In genomic region chr9:40802533-40802875, GRCm38 (mm10) we compare ENCODE assay signal across 8 mouse cellular contexts. TPM values are rescaled to one million over a fixed set of nuclear protein-coding genes. Genes with fewer than 3 reads are reported as not detected.
DNase-seq lines count a peak whose midpoint lies in the region; ATAC-seq and TF ChIP-seq lines count a peak whose summit lies in the region.
"Not testable (repeated sequence)": the region's sequence is repeated elsewhere in the genome, so short reads cannot be mapped to it uniquely, and the experiment has no call there.

No protein-coding gene starts in this region.

- TF ChIP-seq EP300 in liver, embryonic 14.5 days (IDR thresholded peaks at IDR 0.05; ENCODE audit: low read depth) = not testable (repeated sequence)

- DNase-seq in CD4-positive helper T cell, adult 2 months (ENCODE audit: low read depth, low spot score) = peak; percentile 21
- not testable (repeated sequence) for DNase-seq in embryonic facial prominence, embryonic 10.5 days (ENCODE audit: low spot score); liver, embryonic 14.5 days (ENCODE audit: low read depth in 3 of 3, low spot score in 3 of 3)

- 7% methylated on average over 8 of the region's 8 CpGs for WGBS in embryonic facial prominence, embryonic 10.5 days
- 1% methylated on average over 8 of the region's 8 CpGs for WGBS in forebrain, embryonic 16.5 days
- 3% methylated on average over 8 of the region's 8 CpGs for WGBS in hindbrain, embryonic 12.5 days
- 3% methylated on average over 8 of the region's 8 CpGs for WGBS in kidney, embryonic 16.5 days
- 2% methylated on average over 8 of the region's 8 CpGs for WGBS in liver, embryonic 14.5 days (ENCODE audit: insufficient replicate concordance)
- WGBS in midbrain, embryonic 13.5 days = 5% methylated on average over 8 of the region's 8 CpGs
- 4% methylated on average over 8 of the region's 8 CpGs for WGBS in stomach, embryonic 14.5 days

- H3K4me1 ChIP-seq in embryonic facial prominence, embryonic 10.5 days = peaks cover 55% of the 10 kb centered on the region
- peaks cover 41% of the 10 kb centered on the region for H3K4me1 ChIP-seq in forebrain, embryonic 16.5 days (replicated peaks; ENCODE audit: control insufficient read depth, insufficient read depth, low read length)
- peaks cover 36% of the 10 kb centered on the region for H3K4me1 ChIP-seq in hindbrain, embryonic 12.5 days
- H3K4me1 ChIP-seq in kidney, embryonic 16.5 days (ENCODE audit: insufficient read depth, low read length) = peaks cover 50% of the 10 kb centered on the region
- H3K4me1 ChIP-seq in liver, embryonic 14.5 days (replicated peaks; ENCODE audit: control insufficient read depth in 2 of 2, insufficient read depth in 2 of 2, low read length in 1 of 2) = peaks cover 14 to 21% of the 10 kb centered on the region in 2 experiments
- H3K4me1 ChIP-seq in midbrain, embryonic 13.5 days (replicated peaks) = peaks cover 61% of the 10 kb centered on the region
- H3K4me1 ChIP-seq in stomach, embryonic 14.5 days (ENCODE audit: control insufficient read depth, insufficient read depth, low read length) = peaks cover 18% of the 10 kb centered on the region; the same call in 1 of the 2 replicates

- not testable (repeated sequence) for TF ChIP-seq CTCF in liver, embryonic 14.5 days (IDR thresholded peaks at IDR 0.05; ENCODE audit: low read depth)

- peaks cover 55% of the 10 kb centered on the region for H3K36me3 ChIP-seq in embryonic facial prominence, embryonic 10.5 days (replicated peaks)
- H3K36me3 ChIP-seq in forebrain, embryonic 16.5 days (ENCODE audit: control insufficient read depth, insufficient read depth) = peaks cover 30% of the 10 kb centered on the region
- H3K36me3 ChIP-seq in hindbrain, embryonic 12.5 days = peaks cover 36% of the 10 kb centered on the region
- H3K36me3 ChIP-seq in kidney, embryonic 16.5 days (ENCODE audit: insufficient read depth, low read length) = peaks cover 47% of the 10 kb centered on the region
- peaks cover 42% of the 10 kb centered on the region for H3K36me3 ChIP-seq in liver, embryonic 14.5 days (replicated peaks; ENCODE audit: control insufficient read depth, insufficient read depth, low read depth)
- H3K36me3 ChIP-seq in midbrain, embryonic 13.5 days = peaks cover 39% of the 10 kb centered on the region
- H3K36me3 ChIP-seq in stomach, embryonic 14.5 days (ENCODE audit: control insufficient read depth, insufficient read depth, low read length) = peaks cover 37% of the 10 kb centered on the region

- H3K9me3 ChIP-seq in embryonic facial prominence, embryonic 10.5 days; forebrain, embryonic 16.5 days (ENCODE audit: control insufficient read depth, low read length); hindbrain, embryonic 12.5 days (replicated peaks); kidney, embryonic 16.5 days (ENCODE audit: low read length); liver, embryonic 14.5 days (ENCODE audit: control insufficient read depth, low read length); midbrain, embryonic 13.5 days; stomach, embryonic 14.5 days (ENCODE audit: control insufficient read depth, low read depth, low read length): not testable (repeated sequence)

- not testable (repeated sequence) for H3K27ac ChIP-seq in embryonic facial prominence, embryonic 10.5 days (replicated peaks); forebrain, embryonic 16.5 days (ENCODE audit: low read length); hindbrain, embryonic 12.5 days; kidney, embryonic 16.5 days (ENCODE audit: low read length); midbrain, embryonic 13.5 days; stomach, embryonic 14.5 days (ENCODE audit: low read length)
- H3K27ac ChIP-seq in liver, embryonic 14.5 days = peak overlapping the region; percentile 42

- H3K27me3 ChIP-seq in embryonic facial prominence, embryonic 10.5 days (replicated peaks; ENCODE audit: low read depth, poor library complexity, severe bottlenecking); forebrain, embryonic 16.5 days (replicated peaks; ENCODE audit: control insufficient read depth, insufficient read depth, low read length); hindbrain, embryonic 12.5 days; kidney, embryonic 16.5 days (ENCODE audit: insufficient read depth, low read length); liver, embryonic 14.5 days (ENCODE audit: control insufficient read depth, insufficient read depth, low read length); midbrain, embryonic 13.5 days; stomach, embryonic 14.5 days (ENCODE audit: control insufficient read depth, insufficient read depth, low read length): not testable (repeated sequence)

- H3K4me3 ChIP-seq in embryonic facial prominence, embryonic 10.5 days = peak overlapping the region; percentile 99
- H3K4me3 ChIP-seq in forebrain, embryonic 16.5 days (replicated peaks; ENCODE audit: low read length) = peak overlapping the region; percentile 96
- peak overlapping the region; percentile 89 for H3K4me3 ChIP-seq in hindbrain, embryonic 12.5 days
- peak overlapping the region; percentile 98 for H3K4me3 ChIP-seq in kidney, embryonic 16.5 days (ENCODE audit: low read length)
- H3K4me3 ChIP-seq in liver, embryonic 14.5 days (ENCODE audit: insufficient read depth in 1 of 2, low read depth in 2 of 2, low read length in 2 of 2) = peak overlapping the region; percentile 79 to 80
- H3K4me3 ChIP-seq in midbrain, embryonic 13.5 days (replicated peaks) = peak overlapping the region; percentile 93
- peak overlapping the region; percentile 95 for H3K4me3 ChIP-seq in stomach, embryonic 14.5 days (ENCODE audit: low read depth, low read length)

- peak overlapping the region; percentile 99 for H3K9ac ChIP-seq in forebrain, embryonic 16.5 days (replicated peaks; ENCODE audit: low read depth, low read length)
- H3K9ac ChIP-seq in hindbrain, embryonic 12.5 days = peak overlapping the region; percentile 100
- H3K9ac ChIP-seq in kidney, embryonic 16.5 days (replicated peaks; ENCODE audit: low read length) = peak overlapping the region; percentile 99
- peak overlapping the region; percentile 92 for H3K9ac ChIP-seq in liver, embryonic 14.5 days (replicated peaks)
- H3K9ac ChIP-seq in midbrain, embryonic 13.5 days (replicated peaks) = peak overlapping the region; percentile 99
- H3K9ac ChIP-seq in stomach, embryonic 14.5 days (replicated peaks; ENCODE audit: low read depth, low read length) = peak overlapping the region; percentile 99

- not testable (repeated sequence) for ATAC-seq in forebrain, embryonic 16.5 days; hindbrain, embryonic 12.5 days (ENCODE audit: low FRiP score); kidney, embryonic 16.5 days (ENCODE audit: low FRiP score, low TSS enrichment); liver, embryonic 14.5 days (ENCODE audit: insufficient read depth); midbrain, embryonic 13.5 days; stomach, embryonic 14.5 days (ENCODE audit: insufficient number of reproducible peaks, insufficient read depth, low FRiP score, low read depth)

- peak overlapping the region; percentile 79 for H3K4me2 ChIP-seq in forebrain, embryonic 16.5 days (ENCODE audit: low read length)
- H3K4me2 ChIP-seq in hindbrain, embryonic 12.5 days (replicated peaks) = peak overlapping the region; percentile 75
- peak overlapping the region; percentile 68 for H3K4me2 ChIP-seq in kidney, embryonic 16.5 days (replicated peaks; ENCODE audit: low read depth, low read length)
- peak overlapping the region; percentile 72 for H3K4me2 ChIP-seq in liver, embryonic 14.5 days (ENCODE audit: low read depth)
- peak overlapping the region; percentile 91 for H3K4me2 ChIP-seq in midbrain, embryonic 13.5 days (replicated peaks)
- H3K4me2 ChIP-seq in stomach, embryonic 14.5 days (replicated peaks; ENCODE audit: low read depth, low read length) = peak overlapping the region; percentile 60

RNA-seq across cellular contexts. Expression of gene Hspa8, which starts 1.7 kb away (rescaled TPM):
- 3,691 and 4,038 TPM in 2 replicates for polyA plus RNA-seq in embryonic facial prominence, embryonic 10.5 days (2016; fragmentation: Nextera tagmentation; extraction: Ambion mirVana)
- polyA plus RNA-seq in forebrain, embryonic 16.5 days (2015; fragmentation: Nextera tagmentation; extraction: Ambion mirVana) = 3,453 and 3,528 TPM in 2 replicates
- 2,594 and 2,617 TPM in 2 replicates for polyA plus RNA-seq in hindbrain, embryonic 12.5 days (2016; fragmentation: Nextera tagmentation; extraction: Ambion mirVana)
- 2,859 and 3,187 TPM in 2 replicates for polyA plus RNA-seq in kidney, embryonic 16.5 days (2015; fragmentation: Nextera tagmentation; extraction: Ambion mirVana)
- polyA plus RNA-seq in liver, embryonic 14.5 days (2012; rRNA removed) = 1,333 and 1,529 TPM in 2 replicates
- polyA plus RNA-seq in liver, embryonic 14.5 days (2014; fragmentation: Nextera tagmentation; extraction: Ambion mirVana) = 1,148 and 1,204 TPM in 2 replicates
- polyA plus RNA-seq in midbrain, embryonic 13.5 days (2015; fragmentation: Nextera tagmentation; extraction: Ambion mirVana) = 2,863 and 3,076 TPM in 2 replicates
- polyA plus RNA-seq in stomach, embryonic 14.5 days (2014; fragmentation: Nextera tagmentation; extraction: Ambion mirVana) = 2,119 and 2,394 TPM in 2 replicates
